Comparison of ENCODE assay signal across 8 mouse cellular contexts in the genomic region with DNA sequence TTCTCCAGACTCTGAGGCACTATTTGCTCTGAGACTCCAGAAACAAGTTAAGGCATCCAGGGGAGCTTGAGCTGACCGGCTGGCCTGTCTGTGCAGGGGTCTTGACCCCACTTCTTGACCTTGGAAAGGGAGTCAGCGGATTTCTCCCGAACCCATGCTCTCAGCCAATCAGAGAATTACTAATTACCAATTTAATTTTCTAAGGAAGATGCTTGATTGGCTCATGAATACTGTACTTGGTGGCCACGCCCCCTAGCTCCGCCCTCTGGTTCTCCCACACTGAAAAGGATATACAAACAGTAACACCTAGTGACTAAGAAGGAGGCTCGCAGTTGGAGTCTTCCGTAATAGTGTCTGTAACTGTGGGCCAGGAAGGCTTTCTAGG. TPM values are rescaled to one million over a fixed set of nuclear protein-coding genes. Genes with fewer than 3 reads are reported as not detected.
DNase-seq lines count a peak whose midpoint lies in the region; ATAC-seq and TF ChIP-seq lines count a peak whose summit lies in the region.

No protein-coding gene starts in this region.

- intact Hi-C loops in heart, postnatal 14 days (cut with DNase I), result no loop called here
- intact Hi-C loops in left cerebral cortex, postnatal 25 days (cut with DNase I), result no loop called here

- TF ChIP-seq RAD21 in CH12.LX (IDR thresholded peaks at IDR 0.05; ENCODE audit: low read depth, low read length), result no peak; the same call in 1 of the 2 replicates

- TF ChIP-seq POLR2A in CH12.LX (IDR thresholded peaks at IDR 0.05; ENCODE audit: low read depth, low read length), result no peak
- TF ChIP-seq POLR2A in bone marrow macrophage, adult 2 months (IDR thresholded peaks at IDR 0.05; ENCODE audit: borderline replicate concordance, low read depth, low read length), result no peak
- no peak for TF ChIP-seq POLR2A in myocyte (IDR thresholded peaks at IDR 0.05; ENCODE audit: insufficient read length, low read depth)

- H3K4me1 ChIP-seq in CH12.LX (ENCODE audit: control insufficient read depth in 1 of 2, insufficient read depth in 2 of 2), result peaks cover 17 to 57% of the 10 kb centered on the region in 2 experiments
- H3K4me1 ChIP-seq in bone marrow macrophage, adult 2 months (ENCODE audit: control insufficient read depth, insufficient read depth, low read length), result peaks cover 27% of the 10 kb centered on the region
- H3K4me1 ChIP-seq in limb, embryonic 13.5 days, result peaks cover 34% of the 10 kb centered on the region

- H3K4me2 ChIP-seq in CH12.LX (ENCODE audit: insufficient read depth, low read depth, poor library complexity, severe bottlenecking) (peak overlapping the region; percentile 35), myocyte (ENCODE audit: low read depth) (peak overlapping the region; percentile 100)
- H3K4me2 ChIP-seq in limb, embryonic 13.5 days (replicated peaks), result peak overlapping the region; percentile 100

- peak overlapping the region; percentile 61; the same call in 1 of the 2 replicates for H3K27ac ChIP-seq in CH12.LX (ENCODE audit: insufficient read depth, low read depth)
- peak overlapping the region; percentile 93 for H3K27ac ChIP-seq in bone marrow macrophage, adult 2 months (ENCODE audit: insufficient read depth, low read depth, low read length)
- no peak overlapping the region for H3K27ac ChIP-seq in limb, embryonic 13.5 days

- no peaks in the 10 kb centered on the region for H3K27me3 ChIP-seq in CH12.LX (replicated peaks)
- H3K27me3 ChIP-seq in limb, embryonic 13.5 days, result peaks cover 84% of the 10 kb centered on the region
- peaks cover 25% of the 10 kb centered on the region for H3K27me3 ChIP-seq in myocyte (ENCODE audit: control insufficient read depth, insufficient read depth, insufficient read length)

- 0 out of 2 replicates have a peak overlapping the region, but pooled peaks have one; percentile 4 for H3K9ac ChIP-seq in CH12.LX (ENCODE audit: insufficient read depth, low read depth)
- H3K9ac ChIP-seq in limb, embryonic 13.5 days, result no peak overlapping the region

- H3K79me2 ChIP-seq in CH12.LX (replicated peaks; ENCODE audit: control insufficient read depth, extremely low read depth, insufficient read depth, poor library complexity, severe bottlenecking), result peaks cover 6% of the 10 kb centered on the region
- peaks cover 8% of the 10 kb centered on the region for H3K79me2 ChIP-seq in myocyte (ENCODE audit: control insufficient read depth, insufficient read depth)

- DNase-seq in CH12.LX (ENCODE audit: extremely low read depth), result peak; percentile 82
- peak; percentile 43 to 55 for DNase-seq in heart, postnatal 14 days
- no peak for DNase-seq in layer of hippocampus, adult 11-12 months (ENCODE audit: low spot score)
- DNase-seq in left cerebral cortex, postnatal 25 days (ENCODE audit: low spot score in 2 of 2), result no peak
- no peak for DNase-seq in right cerebral cortex, postnatal 36 days (ENCODE audit: low spot score in 2 of 2)

- 6% methylated on average over 7 of the region's 7 CpGs for WGBS in limb, embryonic 13.5 days

- dilution Hi-C loops in CH12.LX (cut with MboI; ENCODE audit: extremely low pct_ligation_motif_present, extremely low pct_unique_long_range_greater_than_20kb, low sequenced_read_pairs), result no loop called here

- in situ Hi-C loops in CH12.LX (cut with MboI; ENCODE audit: low pct_ligation_motif_present, low pct_unique_long_range_greater_than_20kb, low sequenced_read_pairs), result loop anchor here (10.0 kb wide), 1 partner anchor 92 kb away; the partner anchor contains the start of gene Batf3

- no peak for ATAC-seq in limb, embryonic 13.5 days (ENCODE audit: low FRiP score, low read depth)

- no peak for TF ChIP-seq EP300 in CH12.LX (IDR thresholded peaks at IDR 0.05; ENCODE audit: low read length)

- H3K36me3 ChIP-seq in CH12.LX (replicated peaks in 1 of 2; ENCODE audit: control insufficient read depth in 1 of 2, insufficient read depth in 1 of 2, low read length in 1 of 2) (peaks cover 0 to 2% of the 10 kb centered on the region in 2 experiments), myocyte (ENCODE audit: control insufficient read depth, insufficient read depth) (no peaks in the 10 kb centered on the region)
- H3K36me3 ChIP-seq in limb, embryonic 13.5 days, result no peaks in the 10 kb centered on the region

- H3ac ChIP-seq in myocyte (ENCODE audit: control insufficient read depth, insufficient read length), result no peak overlapping the region

- H3K4me3 ChIP-seq in CH12.LX (replicated peaks in 1 of 3; ENCODE audit: low read depth in 2 of 3, low read length in 2 of 3, poor library complexity in 1 of 3) (peak overlapping the region in 1 of 3 experiments; percentile 3), myocyte (no peak overlapping the region)
- peak overlapping the region; percentile 68 for H3K4me3 ChIP-seq in bone marrow macrophage, adult 2 months (ENCODE audit: insufficient read depth, low read length)
- H3K4me3 ChIP-seq in limb, embryonic 13.5 days, result no peak overlapping the region

- peaks cover 19% of the 10 kb centered on the region for H3K9me3 ChIP-seq in CH12.LX (replicated peaks; ENCODE audit: low read length)
- H3K9me3 ChIP-seq in limb, embryonic 13.5 days, result no peaks in the 10 kb centered on the region

- TF ChIP-seq CTCF in CH12.LX (conservative IDR thresholded peaks at IDR 0.05 in 1 of 2, IDR thresholded peaks at IDR 0.05 in 1 of 2; ENCODE audit: low read depth in 2 of 2, low read length in 2 of 2), result no peak
- no peak; the same call in 1 of the 2 replicates for TF ChIP-seq CTCF in bone marrow macrophage, adult 2 months (IDR thresholded peaks at IDR 0.05; ENCODE audit: low read depth, low read length)

TF ChIP-seq in CH12.LX, 34 proteins besides CTCF, POLR2A, EP300 and RAD21:
- TF ChIP-seq MAX (IDR thresholded peaks at IDR 0.05; ENCODE audit: low read length) (no peak), UBTF (IDR thresholded peaks at IDR 0.05; ENCODE audit: low read depth, low read length) (no peak), RCOR1 (conservative IDR thresholded peaks at IDR 0.05; ENCODE audit: low read depth, low read length) (no peak), TBP (conservative IDR thresholded peaks at IDR 0.05; ENCODE audit: low read depth, low read length) (no peak), USF1 (IDR thresholded peaks at IDR 0.05; ENCODE audit: low read depth, low read length) (no peak), SMC3 (IDR thresholded peaks at IDR 0.05; ENCODE audit: low read depth, low read length) (no peak), SIN3A (IDR thresholded peaks at IDR 0.05; ENCODE audit: low read length) (no peak), NRF1 (IDR thresholded peaks at IDR 0.05; ENCODE audit: low read depth, low read length) (no peak), HCFC1 (IDR thresholded peaks at IDR 0.05; ENCODE audit: low read depth, low read length) (no peak)

TF ChIP-seq in myocyte, 11 proteins besides CTCF, POLR2A, EP300 and RAD21:
- no peak for TF ChIP-seq E2F4 (IDR thresholded peaks at IDR 0.05; ENCODE audit: insufficient read depth)
- TF ChIP-seq TCF12 (IDR thresholded peaks at IDR 0.05; ENCODE audit: insufficient read depth, poor library complexity, severe bottlenecking), result no peak
- no peak for TF ChIP-seq CEBPB (IDR thresholded peaks at IDR 0.05; ENCODE audit: insufficient read depth, poor library complexity, severe bottlenecking)
- no peak for TF ChIP-seq MYOD1 (IDR thresholded peaks at IDR 0.05; ENCODE audit: control insufficient read depth in 1 of 3, insufficient read length in 2 of 3, low read depth in 2 of 3)
- TF ChIP-seq REST (IDR thresholded peaks at IDR 0.05; ENCODE audit: insufficient read depth, insufficient read length), result no peak
- no peak for TF ChIP-seq SRF (IDR thresholded peaks at IDR 0.05; ENCODE audit: control insufficient read depth, insufficient read length, low read depth)
- no peak for TF ChIP-seq POLR2AphosphoS2 (IDR thresholded peaks at IDR 0.05; ENCODE audit: insufficient read length, low read depth)
- TF ChIP-seq MYOG (IDR thresholded peaks at IDR 0.05; ENCODE audit: control insufficient read depth in 1 of 3, insufficient read depth in 1 of 3, insufficient read length in 2 of 3, low read depth in 2 of 3), result no peak
- no peak for TF ChIP-seq TCF3 (IDR thresholded peaks at IDR 0.05; ENCODE audit: insufficient read length, low read depth)
- no peak for TF ChIP-seq USF1 (IDR thresholded peaks at IDR 0.05; ENCODE audit: low read depth)
- no peak for TF ChIP-seq MAX (IDR thresholded peaks at IDR 0.05; ENCODE audit: low read depth)

RNA-seq across cellular contexts. Expression of gene Fam71a, which starts 21.8 kb away (rescaled TPM):
- total RNA-seq in CH12.LX (2012; rRNA removed) (not detected in 2 replicates), CH12.LX (2014; rRNA removed) (not detected in 2 replicates)
- polyA plus RNA-seq in CH12.LX (2012; ENCODE audit: insufficient read length, low read depth) (not detected in 2 replicates), myocyte (2012; fragmentation: generic; extraction: Trizol) (not detected)
- not detected in 2 replicates for polyA plus RNA-seq in bone marrow macrophage, adult 2 months (2012; ENCODE audit: insufficient read depth, insufficient read length, missing spikeins)
- total RNA-seq in heart, postnatal 14 days (2021), result not detected
- polyA plus RNA-seq in limb, embryonic 13.5 days (2015; fragmentation: Nextera tagmentation; extraction: Ambion mirVana), result not detected in 2 replicates
- total RNA-seq in left cerebral cortex, postnatal 25 days (2021), result not detected

RNA-seq across cellular contexts. Expression of gene Atf3, which starts 31.5 kb away (rescaled TPM):
- total RNA-seq in CH12.LX (2012; rRNA removed), result 13.7 and 32.9 TPM in 2 replicates
- 39.7 and 41.5 TPM in 2 replicates for total RNA-seq in CH12.LX (2014; rRNA removed)
- 25.1 and 28.9 TPM in 2 replicates for polyA plus RNA-seq in CH12.LX (2012; ENCODE audit: insufficient read length, low read depth)
- polyA plus RNA-seq in bone marrow macrophage, adult 2 months (2012; ENCODE audit: insufficient read depth, insufficient read length, missing spikeins), result 103 and 107 TPM in 2 replicates
- 1 to 10 TPM; 4.5 to 9.5 TPM for total RNA-seq in heart, postnatal 14 days (2021)
- polyA plus RNA-seq in limb, embryonic 13.5 days (2015; fragmentation: Nextera tagmentation; extraction: Ambion mirVana), result 4.2 and 4.3 TPM in 2 replicates
- polyA plus RNA-seq in myocyte (2012; fragmentation: generic; extraction: Trizol), result 59.6 TPM
- total RNA-seq in left cerebral cortex, postnatal 25 days (2021), result 1 to 10 TPM in 1 of 2 experiments, under 1 TPM in 1; 0.53 to 1.4 TPM

Comparison
In these comparisons a context has a peak if more than half of its experiments do, and no peak if none do; other contexts are left out.
1. DNase-seq: peak in CH12.LX (single experiment) and heart, postnatal 14 days (2 of 2); none in layer of hippocampus, adult 11-12 months (single experiment), left cerebral cortex, postnatal 25 days (0 of 2) and right cerebral cortex, postnatal 36 days (0 of 2).
2. H3K4me2 ChIP-seq: peak in every context shown above with its lines; median percentile 100 in limb, embryonic 13.5 days; 100 in myocyte; 35 in CH12.LX.